12 mouse cellular contexts compared by ENCODE assay signal in genomic region chr13:54491381-54491780, GRCm38 (mm10).
"Had no signal": no experiment of that assay in that cellular context is flagged by ENCODE, and none has a peak within 500 bp of the region (broad histone marks: within the 10 kb centered on the region; RNA-seq: fewer than 3 reads in every experiment).

No protein-coding gene starts in this region.

- DNase-seq: gastrocnemius, postnatal 14 days; gastrocnemius, postnatal 36 days; heart, adult 18-20 months; heart, postnatal 14 days; heart, postnatal 36 days; kidney, adult 11 months; kidney, adult 2 months; kidney, adult 9 months; kidney, postnatal 14 days; kidney, postnatal 36 days; layer of hippocampus, adult 9-11 months; layer of hippocampus, postnatal 36 days had no signal
